Mouse (Mus musculus): Measurements from ENCODE around the gene Lzts2. TPM values are rescaled to one million over a fixed set of nuclear protein-coding genes. Genes with fewer than 3 reads are reported as not detected.
A peak's percentile ranks its signal among the peaks of the same experiment; 100 is the strongest.

Lzts2 gene
- polyA plus RNA-seq, 1 experiment from 2014 or later = 26.2 TPM

DNA sequence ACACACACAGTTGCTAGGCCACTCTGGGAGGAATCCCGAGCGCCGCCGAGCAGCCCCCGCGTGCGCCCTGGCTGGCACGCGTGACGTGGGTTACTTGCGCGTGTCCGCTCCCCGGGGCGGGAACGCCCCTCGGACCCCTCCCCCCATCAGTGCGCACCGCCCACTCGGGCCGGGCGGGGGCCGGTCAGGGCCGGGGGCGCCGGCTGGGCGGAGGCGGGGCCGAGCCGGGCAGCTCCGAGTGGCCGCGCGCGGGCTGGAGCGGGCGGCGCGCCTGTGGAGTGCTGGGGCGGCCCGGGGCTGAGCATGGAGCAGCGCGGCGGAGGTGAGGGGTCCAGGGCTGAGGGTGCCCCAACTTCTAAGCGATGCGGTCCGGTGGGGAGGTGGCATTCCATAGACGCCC, 3.7 kb downstream of the Lzts2 start:
- no peak for TF ChIP-seq CTCF (IDR thresholded peaks at IDR 0.05; ENCODE audit: low read depth)
- Histone ChIP-seq H3K4me2 (replicated peaks; ENCODE audit: low read depth) (peak overlapping the region; percentile 89), H3K36me3 (ENCODE audit: control insufficient read depth, insufficient read depth) (peaks cover 13% of the 10 kb centered on the region; the same call in 1 of the 2 replicates), H3K27me3 (replicated peaks; ENCODE audit: control insufficient read depth, insufficient read depth, low read length) (no peaks in the 10 kb centered on the region), H3K4me3 (ENCODE audit: low read depth, low read length) (peak overlapping the region; percentile 66), H3K4me1 (replicated peaks; ENCODE audit: control insufficient read depth, insufficient read depth, low read length) (peaks cover 9% of the 10 kb centered on the region), H3K9me3 (ENCODE audit: control insufficient read depth) (no peaks in the 10 kb centered on the region), H3K27ac (ENCODE audit: low read depth, low read length) (peak overlapping the region; percentile 92), H3K9ac (ENCODE audit: low read depth, low read length) (peak overlapping the region; percentile 69)
- peak; percentile 22 for ATAC-seq
- WGBS = 2% methylated on average over 43 of the region's 48 CpGs

- no peaks in the 10 kb centered on the region for H3K9me3 ChIP-seq (ENCODE audit: control insufficient read depth)
- 3% methylated on average over 13 of the region's 13 CpGs for WGBS
- peak overlapping the region; percentile 69 for H3K9ac ChIP-seq (ENCODE audit: low read depth, low read length)
- H3K27ac ChIP-seq (ENCODE audit: low read depth, low read length) = peak overlapping the region; percentile 92
- peaks cover 14% of the 10 kb centered on the region; the same call in 1 of the 2 replicates for H3K36me3 ChIP-seq (ENCODE audit: control insufficient read depth, insufficient read depth)
- TF ChIP-seq CTCF (IDR thresholded peaks at IDR 0.05; ENCODE audit: low read depth) = no peak
- peak overlapping the region; percentile 89 for H3K4me2 ChIP-seq (replicated peaks; ENCODE audit: low read depth)
- peaks cover 9% of the 10 kb centered on the region for H3K4me1 ChIP-seq (replicated peaks; ENCODE audit: control insufficient read depth, insufficient read depth, low read length)
- no peak for ATAC-seq
- no peaks in the 10 kb centered on the region for H3K27me3 ChIP-seq (replicated peaks; ENCODE audit: control insufficient read depth, insufficient read depth, low read length)
- peak overlapping the region; percentile 66 for H3K4me3 ChIP-seq (ENCODE audit: low read depth, low read length)
Observed at GRCm38 (mm10) chr19:45018351-45018831, 4.2 kb downstream of the Lzts2 start.

DNA sequence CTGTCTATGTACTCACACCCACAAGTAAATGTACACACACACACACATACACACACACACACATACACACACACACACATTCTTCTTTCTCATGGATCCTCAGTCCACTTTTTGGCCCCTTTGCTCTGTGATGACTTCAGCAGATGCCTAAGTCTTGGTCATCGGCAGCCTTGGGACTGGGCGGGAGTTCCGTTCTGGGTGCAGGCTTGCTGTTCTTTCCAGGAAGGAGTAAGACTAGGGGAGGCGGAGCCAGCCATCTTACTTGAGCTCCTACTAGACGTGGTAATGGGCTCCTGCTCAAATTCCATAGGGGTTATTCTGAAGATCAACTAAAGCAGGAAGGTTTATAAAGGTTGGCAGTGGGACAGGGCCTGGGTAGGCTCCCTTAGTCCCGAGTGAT, 6.1 kb downstream of the Lzts2 start:
- Histone ChIP-seq H3K9ac (ENCODE audit: low read depth, low read length) (no peak overlapping the region), H3K4me3 (ENCODE audit: low read depth, low read length) (no peak overlapping the region), H3K9me3 (ENCODE audit: control insufficient read depth) (no peaks in the 10 kb centered on the region), H3K27ac (ENCODE audit: low read depth, low read length) (no peak overlapping the region), H3K27me3 (replicated peaks; ENCODE audit: control insufficient read depth, insufficient read depth, low read length) (no peaks in the 10 kb centered on the region), H3K4me2 (replicated peaks; ENCODE audit: low read depth) (peak overlapping the region; percentile 28), H3K4me1 (replicated peaks; ENCODE audit: control insufficient read depth, insufficient read depth, low read length) (peaks cover 9% of the 10 kb centered on the region), H3K36me3 (ENCODE audit: control insufficient read depth, insufficient read depth) (peaks cover 28% of the 10 kb centered on the region)
- no peak for TF ChIP-seq CTCF (IDR thresholded peaks at IDR 0.05; ENCODE audit: low read depth)
- 36% methylated on average over 6 of the region's 6 CpGs for WGBS
- no peak for ATAC-seq

DNA sequence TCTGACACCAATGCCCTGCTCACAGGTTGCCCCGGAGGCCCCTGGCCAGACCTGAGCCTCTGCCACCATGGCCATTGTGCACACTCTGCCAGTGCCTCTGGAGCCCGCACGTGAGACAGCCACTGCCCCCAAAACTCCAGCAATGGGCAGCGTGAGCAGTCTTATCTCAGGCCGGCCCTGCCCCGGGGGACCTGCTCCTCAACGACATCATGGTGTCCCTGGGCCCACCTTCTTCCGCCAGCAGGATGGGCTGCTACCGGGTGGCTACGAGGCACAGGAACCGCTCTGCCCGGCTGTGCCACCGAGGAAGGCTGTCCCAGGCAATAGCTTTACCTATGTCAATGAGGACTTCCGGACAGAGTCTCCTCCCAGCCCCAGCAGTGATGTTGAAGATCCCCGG, 7.1 kb downstream of the Lzts2 start:
- no peak overlapping the region for H3K4me3 ChIP-seq (ENCODE audit: low read depth, low read length)
- H3K4me1 ChIP-seq (replicated peaks; ENCODE audit: control insufficient read depth, insufficient read depth, low read length) = peaks cover 9% of the 10 kb centered on the region
- no peak overlapping the region for H3K27ac ChIP-seq (ENCODE audit: low read depth, low read length)
- no peak overlapping the region for H3K9ac ChIP-seq (ENCODE audit: low read depth, low read length)
- no peak for TF ChIP-seq CTCF (IDR thresholded peaks at IDR 0.05; ENCODE audit: low read depth)
- H3K36me3 ChIP-seq (ENCODE audit: control insufficient read depth, insufficient read depth) = peaks cover 38% of the 10 kb centered on the region
- no peak for ATAC-seq
- no peaks in the 10 kb centered on the region for H3K9me3 ChIP-seq (ENCODE audit: control insufficient read depth)
- H3K27me3 ChIP-seq (replicated peaks; ENCODE audit: control insufficient read depth, insufficient read depth, low read length) = no peaks in the 10 kb centered on the region
- 82% methylated on average over 15 of the region's 15 CpGs for WGBS
- 0 out of 2 replicates have a peak overlapping the region, but pooled peaks have one; percentile 4 for H3K4me2 ChIP-seq (replicated peaks; ENCODE audit: low read depth)

- Histone ChIP-seq H3K27me3 (replicated peaks; ENCODE audit: control insufficient read depth, insufficient read depth, low read length) (no peaks in the 10 kb centered on the region), H3K9ac (ENCODE audit: low read depth, low read length) (no peak overlapping the region), H3K4me3 (ENCODE audit: low read depth, low read length) (no peak overlapping the region), H3K4me1 (replicated peaks; ENCODE audit: control insufficient read depth, insufficient read depth, low read length) (peaks cover 7% of the 10 kb centered on the region), H3K9me3 (ENCODE audit: control insufficient read depth) (no peaks in the 10 kb centered on the region), H3K36me3 (ENCODE audit: control insufficient read depth, insufficient read depth) (peaks cover 63% of the 10 kb centered on the region), H3K4me2 (replicated peaks; ENCODE audit: low read depth) (no peak overlapping the region), H3K27ac (ENCODE audit: low read depth, low read length) (no peak overlapping the region)
- no peak for TF ChIP-seq CTCF (IDR thresholded peaks at IDR 0.05; ENCODE audit: low read depth)
- 76% methylated on average over 11 of the region's 11 CpGs for WGBS
- no peak for ATAC-seq
Observed at GRCm38 (mm10) chr19:45023993-45024392, 9.8 kb downstream of the Lzts2 start.

GRCm38 (mm10) chr19:45024775-45025174, 10.6 kb downstream of the Lzts2 start:
- WGBS = 87% methylated on average over 20 of the region's 20 CpGs
- H3K4me2 ChIP-seq (replicated peaks; ENCODE audit: low read depth) = no peak overlapping the region
- H3K4me1 ChIP-seq (replicated peaks; ENCODE audit: control insufficient read depth, insufficient read depth, low read length) = peaks cover 4% of the 10 kb centered on the region; the same call in 1 of the 2 replicates
- no peak for TF ChIP-seq CTCF (IDR thresholded peaks at IDR 0.05; ENCODE audit: low read depth)
- H3K9ac ChIP-seq (ENCODE audit: low read depth, low read length) = no peak overlapping the region
- peaks cover 64% of the 10 kb centered on the region for H3K36me3 ChIP-seq (ENCODE audit: control insufficient read depth, insufficient read depth)
- ATAC-seq = no peak
- 0 out of 2 replicates have a peak overlapping the region, but pooled peaks have one; percentile 2 for H3K27ac ChIP-seq (ENCODE audit: low read depth, low read length)
- H3K4me3 ChIP-seq (ENCODE audit: low read depth, low read length) = no peak overlapping the region
- H3K27me3 ChIP-seq (replicated peaks; ENCODE audit: control insufficient read depth, insufficient read depth, low read length) = no peaks in the 10 kb centered on the region
- H3K9me3 ChIP-seq (ENCODE audit: control insufficient read depth) = no peaks in the 10 kb centered on the region
